Mouse (Mus musculus) stomach, embryonic 16.5 days (tissue): ENCODE results near the gene Mief1. TPM values are rescaled to one million over a fixed set of nuclear protein-coding genes. Genes with fewer than 3 reads are reported as not detected.

Experiments used
- ATAC-seq: fragments of 200-750 bp; cut with Nextera tagmentation; 2 replicates; pipeline ENCODE4 v1.8.0; 2017; ENCODE audit warnings: moderate number of reproducible peaks, moderate TSS enrichment; ENCODE audit not compliant: insufficient read depth, low FRiP score
- H3K27ac ChIP-seq: fragments of 300-500 bp; sonication (generic); 2 replicates; pipeline ENCODE4 v1.5.1; 2014; ENCODE audit warnings: low read length
- H3K27me3 ChIP-seq: fragments of 300-500 bp; sonication (generic); 2 replicates; pipeline ENCODE4 v1.6.1; 2014; ENCODE audit warnings: low read length, control low read depth, mixed read lengths; ENCODE audit not compliant: control insufficient read depth, insufficient read depth
- H3K36me3 ChIP-seq: fragments of 300-500 bp; sonication (generic); 2 replicates; pipeline ENCODE4 v1.6.1; 2014; ENCODE audit warnings: low read length; ENCODE audit not compliant: control insufficient read depth, insufficient read depth
- H3K4me1 ChIP-seq: fragments of 300-500 bp; sonication (generic); 2 replicates; pipeline ENCODE4 v1.6.1; 2014; ENCODE audit warnings: low read length, control low read depth, mixed read lengths; ENCODE audit not compliant: control insufficient read depth, insufficient read depth
- H3K4me2 ChIP-seq: fragments of 300-500 bp; sonication (generic); 2 replicates; pipeline ENCODE4 v1.6.1; 2014; ENCODE audit warnings: low read depth, low read length, mixed read lengths
- H3K4me3 ChIP-seq: fragments of 300-500 bp; sonication (generic); replicated peaks from 2 replicates; pipeline ENCODE4 v1.5.1; 2014; ENCODE audit warnings: mild to moderate bottlenecking, low read length
- H3K9ac ChIP-seq: fragments of 300-500 bp; sonication (generic); 2 replicates; pipeline ENCODE4 v1.6.1; 2014; ENCODE audit warnings: low read length
- H3K9me3 ChIP-seq: fragments of 300-500 bp; sonication (generic); replicated peaks from 2 replicates; pipeline ENCODE4 v1.6.1; 2016; ENCODE audit warnings: low read length, control low read depth; ENCODE audit not compliant: control insufficient read depth
- WGBS: fragments of 180-500 bp; shearing (Covaris S2); extraction: QIAGEN DNeasy Blood & Tissue Kit; methylation state at CpG from one replicate; pipeline ENCODE4 v1.1.7; 2014; 5-methylcytosine and 5-hydroxymethylcytosine counted together
- polyA plus RNA-seq: library from polyadenylated mRNA; unstranded; fragments of >200 nt; fragmentation: Nextera tagmentation; extraction: Ambion mirVana; gene quantifications from 2 replicates; pipeline ENCODE4 v1.2.1, GENCODE M21; 2015

The Mief1 gene
- polyA plus RNA-seq, 1 experiment from 2014 or later: 30.4 TPM

GRCm38 (mm10) chr15:80219705-80220657 lies 13.8 kb upstream of the Mief1 start:
- Histone ChIP-seq H3K4me3 (no peak overlapping the region), H3K9ac (peak overlapping the region; percentile 42; the same call in 1 of the 2 replicates), H3K4me1 (peaks cover 8% of the 10 kb centered on the region; the same call in 1 of the 2 replicates), H3K36me3 (no peaks in the 10 kb centered on the region), H3K4me2 (0 out of 2 replicates have a peak overlapping the region, but pooled peaks have one; percentile 21), H3K27ac (peak overlapping the region; percentile 21; the same call in 1 of the 2 replicates), H3K9me3 (no peaks in the 10 kb centered on the region), H3K27me3 (no peaks in the 10 kb centered on the region)
- 56% methylated on average over 4 of the region's 4 CpGs for WGBS
- no peak for ATAC-seq

- no peak overlapping the region for H3K9ac ChIP-seq
- H3K4me2 ChIP-seq: no peak overlapping the region
- H3K27me3 ChIP-seq: no peaks in the 10 kb centered on the region
- H3K4me3 ChIP-seq: no peak overlapping the region
- no peaks in the 10 kb centered on the region for H3K9me3 ChIP-seq
- H3K27ac ChIP-seq: no peak overlapping the region
- H3K36me3 ChIP-seq: no peaks in the 10 kb centered on the region
- H3K4me1 ChIP-seq: peaks cover 8% of the 10 kb centered on the region; the same call in 1 of the 2 replicates
- WGBS: 70% methylated on average over 8 of the region's 8 CpGs
- no peak for ATAC-seq
Measured at GRCm38 (mm10) chr15:80221031-80221430, 12.8 kb upstream of the Mief1 start.

- no peaks in the 10 kb centered on the region for H3K9me3 ChIP-seq
- ATAC-seq: no peak
- no peak overlapping the region for H3K4me3 ChIP-seq
- WGBS: 88% methylated on average over 7 of the region's 7 CpGs
- H3K4me2 ChIP-seq: no peak overlapping the region
- H3K27ac ChIP-seq: no peak overlapping the region
- H3K9ac ChIP-seq: no peak overlapping the region
- no peaks in the 10 kb centered on the region for H3K27me3 ChIP-seq
- H3K4me1 ChIP-seq: peaks cover 8% of the 10 kb centered on the region; the same call in 1 of the 2 replicates
- no peaks in the 10 kb centered on the region for H3K36me3 ChIP-seq
Measured at GRCm38 (mm10) chr15:80223751-80224150, 10.1 kb upstream of the Mief1 start.

GRCm38 (mm10) chr15:80225208-80225607 lies 8.6 kb upstream of the Mief1 start:
- H3K4me1 ChIP-seq: no peaks in the 10 kb centered on the region
- no peak overlapping the region for H3K4me3 ChIP-seq
- H3K27ac ChIP-seq: no peak overlapping the region
- no peak overlapping the region for H3K4me2 ChIP-seq
- no peaks in the 10 kb centered on the region for H3K9me3 ChIP-seq
- ATAC-seq: peak; percentile 59; the same call in 1 of the 2 replicates
- H3K27me3 ChIP-seq: no peaks in the 10 kb centered on the region
- H3K36me3 ChIP-seq: no peaks in the 10 kb centered on the region
- WGBS: 28% methylated on average over 9 of the region's 9 CpGs
- H3K9ac ChIP-seq: no peak overlapping the region

- WGBS: 49% methylated on average over 2 of the region's 2 CpGs
- Histone ChIP-seq H3K27me3 (no peaks in the 10 kb centered on the region), H3K9me3 (no peaks in the 10 kb centered on the region), H3K4me3 (no peak overlapping the region), H3K27ac (no peak overlapping the region), H3K4me2 (no peak overlapping the region), H3K9ac (no peak overlapping the region), H3K4me1 (no peaks in the 10 kb centered on the region), H3K36me3 (no peaks in the 10 kb centered on the region)
- no peak for ATAC-seq
Measured at GRCm38 (mm10) chr15:80225796-80226195, 8.0 kb upstream of the Mief1 start.

- 78% methylated on average over 17 of the region's 17 CpGs for WGBS
- Histone ChIP-seq H3K36me3 (no peaks in the 10 kb centered on the region), H3K9ac (no peak overlapping the region), H3K27me3 (no peaks in the 10 kb centered on the region), H3K9me3 (no peaks in the 10 kb centered on the region), H3K4me1 (peaks cover under 1% of the 10 kb centered on the region; the same call in 1 of the 2 replicates), H3K4me3 (no peak overlapping the region), H3K4me2 (no peak overlapping the region), H3K27ac (no peak overlapping the region)
- no peak for ATAC-seq
Measured at GRCm38 (mm10) chr15:80228071-80228800, 5.6 kb upstream of the Mief1 start.

- H3K9ac ChIP-seq: no peak overlapping the region
- H3K9me3 ChIP-seq: no peaks in the 10 kb centered on the region
- ATAC-seq: no peak
- no peak overlapping the region for H3K4me3 ChIP-seq
- H3K27ac ChIP-seq: no peak overlapping the region
- H3K27me3 ChIP-seq: no peaks in the 10 kb centered on the region
- peaks cover 3% of the 10 kb centered on the region; the same call in 1 of the 2 replicates for H3K36me3 ChIP-seq
- peaks cover 10% of the 10 kb centered on the region for H3K4me1 ChIP-seq
- 67% methylated on average over 2 of the region's 2 CpGs for WGBS
- no peak overlapping the region for H3K4me2 ChIP-seq
Measured at GRCm38 (mm10) chr15:80232331-80232730, 1.5 kb upstream of the Mief1 start.

GRCm38 (mm10) chr15:80233053-80233452 lies 765 bp upstream of the Mief1 start:
- H3K9ac ChIP-seq: no peak overlapping the region; the same call in 1 of the 2 replicates

More at GRCm38 (mm10) chr15:80233053-80233452, 765 bp upstream of the Mief1 start:
- WGBS: 58% methylated on average over 4 of the region's 4 CpGs
- Histone ChIP-seq H3K4me2 (peak overlapping the region; percentile 51; the same call in 1 of the 2 replicates), H3K36me3 (peaks cover 3% of the 10 kb centered on the region; the same call in 1 of the 2 replicates), H3K4me1 (peaks cover 10% of the 10 kb centered on the region), H3K27ac (peak overlapping the region; percentile 89), H3K27me3 (no peaks in the 10 kb centered on the region), H3K4me3 (no peak overlapping the region), H3K9me3 (no peaks in the 10 kb centered on the region)
- ATAC-seq: no peak
